Mouse (Mus musculus): Measurements from ENCODE around the gene Olfr1217. TPM values are rescaled to one million over a fixed set of nuclear protein-coding genes. Genes with fewer than 3 reads are reported as not detected.

The Olfr1217 gene
- not detected for polyA plus RNA-seq (2017; shearing (Covaris generic))

DNA sequence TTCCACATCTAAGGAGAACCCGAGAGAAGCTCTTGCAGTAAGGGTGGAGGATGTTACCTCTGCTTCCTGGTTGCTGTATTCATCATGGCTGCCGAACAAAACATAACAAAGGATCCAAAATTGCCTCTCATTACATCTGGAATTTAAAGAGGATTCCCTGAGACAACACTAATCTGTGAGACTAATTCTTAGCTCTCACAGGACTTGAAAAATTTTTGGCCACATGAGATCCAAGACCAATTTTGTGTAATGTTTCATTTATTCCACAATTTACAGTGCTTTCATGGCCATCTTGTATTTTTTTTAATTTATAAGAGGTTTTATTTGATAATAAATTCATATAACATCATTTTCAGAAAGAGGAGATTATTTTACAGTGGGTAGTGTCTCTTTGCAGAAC lies at the start of gene Olfr1217:
TSS of gene Olfr1217 (minus strand) at position 101 of the 400 bp plus-strand sequence.

DNA sequence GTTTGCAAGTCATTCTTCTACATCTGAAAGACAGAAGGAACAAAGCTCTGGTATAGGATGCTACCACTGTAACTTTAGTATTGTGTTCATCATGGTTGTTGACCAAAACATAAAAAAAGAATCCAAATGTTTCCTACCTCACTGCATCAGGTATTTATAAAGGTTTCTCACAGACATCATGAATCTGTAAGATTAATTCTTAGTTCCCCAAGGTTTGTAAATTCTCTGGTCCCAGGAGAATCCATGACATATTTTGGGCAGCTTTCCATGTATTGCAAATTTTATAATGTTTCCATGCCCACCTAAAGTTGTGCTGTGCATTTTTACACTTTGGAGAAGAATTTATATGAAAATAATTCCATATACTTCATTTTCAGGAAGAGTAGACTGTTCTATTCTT lies 29.2 kb upstream of the Olfr1217 start, which contains the start of gene Olfr1218:
TSS of gene Olfr1218 (minus strand) at position 101 of the 400 bp plus-strand sequence.

DNA sequence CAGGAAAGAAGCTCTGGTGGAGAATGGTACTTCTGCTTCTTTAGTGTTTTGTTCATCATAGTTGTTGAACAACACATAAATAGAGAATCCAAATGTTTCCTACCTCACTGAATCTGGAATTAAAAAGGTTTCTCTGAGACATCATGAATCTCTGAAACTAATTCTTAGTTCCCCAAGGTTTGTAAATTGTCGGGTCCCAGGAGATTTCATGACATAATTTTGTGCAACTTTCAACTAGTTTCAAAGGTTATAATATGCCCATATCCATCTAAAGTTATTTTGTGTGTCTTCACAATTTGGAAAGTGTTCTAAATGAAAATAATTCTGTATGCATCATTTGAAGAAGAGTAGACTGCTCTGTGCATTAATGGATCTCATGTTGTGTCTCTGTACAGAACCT lies 13.6 kb downstream of the Olfr1217 start, which contains the start of gene Olfr1216:
TSS of gene Olfr1216 (minus strand) at position 101 of the 400 bp plus-strand sequence.

DNA sequence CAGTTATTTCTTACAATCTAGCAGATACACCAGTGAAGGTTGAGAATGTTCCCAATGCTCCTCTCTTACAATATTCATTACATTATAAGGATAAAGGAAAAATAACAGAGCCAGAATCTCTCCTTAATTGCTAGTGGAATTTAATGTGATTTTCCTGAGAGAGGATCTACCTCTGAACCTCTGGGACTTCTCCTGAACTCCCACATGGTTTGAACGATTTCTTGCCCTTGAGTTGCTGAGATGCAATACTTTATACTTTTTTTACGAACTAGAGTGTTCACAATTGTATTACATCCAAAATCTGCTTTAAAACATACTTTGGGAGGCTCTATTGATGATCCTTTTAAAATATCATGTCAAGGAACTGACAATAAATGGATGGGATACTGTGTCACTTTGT lies 25.0 kb downstream of the Olfr1217 start, which contains the start of gene Olfr1215:
TSS of gene Olfr1215 (minus strand) at position 101 of the 400 bp plus-strand sequence.

DNA sequence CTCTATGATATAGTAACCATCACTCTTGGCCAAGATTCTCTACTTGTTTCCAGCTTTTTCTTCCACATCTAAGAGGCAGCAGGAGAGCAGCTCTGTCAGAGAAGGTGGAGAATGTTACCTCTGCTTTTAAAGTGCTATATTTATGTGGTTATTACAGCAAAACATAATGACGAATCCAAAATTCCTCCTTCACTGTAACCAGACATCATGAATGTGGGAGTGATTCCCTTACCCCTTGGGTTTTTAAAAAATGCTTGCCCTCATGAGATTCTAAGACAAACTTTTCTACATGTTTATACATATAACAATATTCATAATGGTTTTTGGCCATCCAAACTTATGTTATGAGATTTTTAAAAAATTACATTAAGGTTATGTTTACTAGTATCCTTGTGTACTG lies 39.3 kb downstream of the Olfr1217 start, which contains the start of gene Olfr1214:
TSS of gene Olfr1214 (minus strand) at position 101 of the 400 bp plus-strand sequence.

DNA sequence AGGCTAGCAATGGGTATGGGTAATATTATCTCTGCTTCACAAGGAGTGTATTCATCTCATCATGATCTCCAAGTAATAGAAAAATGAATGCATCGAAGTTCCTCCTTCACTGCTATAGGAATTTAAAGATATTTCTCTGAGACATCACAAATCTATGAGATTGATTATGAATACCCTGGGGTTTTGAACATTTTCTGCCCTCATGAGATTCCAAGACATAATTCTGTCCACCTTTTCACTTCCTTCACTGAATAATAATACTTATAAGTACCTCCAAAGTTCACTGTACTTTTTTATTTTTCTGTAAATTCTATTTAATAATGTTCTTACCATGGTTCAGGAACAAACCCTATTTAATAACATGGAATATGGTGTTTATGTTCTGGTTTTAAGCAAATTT lies 51.7 kb downstream of the Olfr1217 start, which contains the start of gene Gm13762:
TSS of gene Gm13762 (minus strand) at position 101 of the 400 bp plus-strand sequence.

Other genes with a start within 250 kb of the Olfr1217 start
- gene Olfr1201, start 239.0 kb downstream of the Olfr1217 start, polyA plus RNA-seq (2017; shearing (Covaris generic)), result not detected
- gene Olfr1202, start 217.6 kb downstream of the Olfr1217 start, polyA plus RNA-seq (2017; shearing (Covaris generic)), result not detected
- not detected for gene Olfr1205, start 202.3 kb downstream of the Olfr1217 start, polyA plus RNA-seq (2017; shearing (Covaris generic))
- gene Olfr1204, start 182.8 kb downstream of the Olfr1217 start, polyA plus RNA-seq (2017; shearing (Covaris generic)), result not detected
- 0.11 TPM for gene Olfr1206, start 168.8 kb downstream of the Olfr1217 start, polyA plus RNA-seq (2017; shearing (Covaris generic))
- not detected for gene Olfr1208, start 129.8 kb downstream of the Olfr1217 start, polyA plus RNA-seq (2017; shearing (Covaris generic))
- gene Olfr1209, start 116.9 kb downstream of the Olfr1217 start, polyA plus RNA-seq (2017; shearing (Covaris generic)), result not detected
- gene Olfr1211, start 94.0 kb downstream of the Olfr1217 start, polyA plus RNA-seq (2017; shearing (Covaris generic)), result not detected
- not detected for gene Olfr1212, start 78.1 kb downstream of the Olfr1217 start, polyA plus RNA-seq (2017; shearing (Covaris generic))
- gene Gm13762, start 51.8 kb downstream of the Olfr1217 start, polyA plus RNA-seq (2017; shearing (Covaris generic)), result not detected
- not detected for gene Olfr1214, start 39.4 kb downstream of the Olfr1217 start, polyA plus RNA-seq (2017; shearing (Covaris generic))
- not detected for gene Olfr1215, start 25.1 kb downstream of the Olfr1217 start, polyA plus RNA-seq (2017; shearing (Covaris generic))
- gene Olfr1216, start 13.7 kb downstream of the Olfr1217 start, polyA plus RNA-seq (2017; shearing (Covaris generic)), result not detected
- gene Olfr1218, start 29.1 kb upstream of the Olfr1217 start, polyA plus RNA-seq (2017; shearing (Covaris generic)), result not detected
- not detected for gene Olfr1219, start 51.4 kb upstream of the Olfr1217 start, polyA plus RNA-seq (2017; shearing (Covaris generic))
- gene Olfr1220, start 74.8 kb upstream of the Olfr1217 start, polyA plus RNA-seq (2017; shearing (Covaris generic)), result 0.07 TPM
- not detected for gene Olfr1221, start 85.2 kb upstream of the Olfr1217 start, polyA plus RNA-seq (2017; shearing (Covaris generic))
- not detected for gene Olfr1222, start 101.0 kb upstream of the Olfr1217 start, polyA plus RNA-seq (2017; shearing (Covaris generic))
- not detected for gene Olfr1223, start 119.5 kb upstream of the Olfr1217 start, polyA plus RNA-seq (2017; shearing (Covaris generic))
- not detected for gene Olfr1224-ps1, start 132.0 kb upstream of the Olfr1217 start, polyA plus RNA-seq (2017; shearing (Covaris generic))
- 0.07 TPM for gene Olfr1225, start 142.6 kb upstream of the Olfr1217 start, polyA plus RNA-seq (2017; shearing (Covaris generic))
- gene Olfr1226, start 168.0 kb upstream of the Olfr1217 start, polyA plus RNA-seq (2017; shearing (Covaris generic)), result not detected
- gene Olfr1228, start 222.0 kb upstream of the Olfr1217 start, polyA plus RNA-seq (2017; shearing (Covaris generic)), result not detected